Mouse (Mus musculus): Measurements from ENCODE around the gene Mmp20. TPM values are rescaled to one million over a fixed set of nuclear protein-coding genes. Genes with fewer than 3 reads are reported as not detected.
A peak's percentile ranks its signal among the peaks of the same experiment; 100 is the strongest.

Gene Mmp20
- polyA plus RNA-seq (2012; rRNA removed): not detected in 2 replicates
- not detected in 2 replicates for polyA plus RNA-seq (2014; fragmentation: Nextera tagmentation; extraction: Ambion mirVana)

DNA sequence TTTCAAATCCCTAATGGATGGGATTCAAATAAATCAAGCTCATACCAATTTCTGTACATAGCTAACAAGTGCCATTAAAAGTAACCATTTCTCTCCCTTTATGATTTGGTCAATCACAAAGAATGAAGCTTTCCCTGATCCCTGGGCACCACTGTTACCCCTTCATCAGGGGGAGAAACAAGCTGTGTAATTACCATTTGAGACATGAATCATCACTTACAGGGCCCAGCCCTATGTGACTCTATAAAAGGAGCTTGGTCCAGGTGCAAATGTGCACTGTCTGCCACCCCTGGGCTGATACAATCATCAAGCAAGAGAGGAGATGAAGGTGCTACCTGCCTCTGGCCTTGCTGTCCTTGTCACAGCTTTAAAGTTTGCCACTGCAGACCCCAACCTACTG is at the start of gene Mmp20:
Gene Mmp20, plus strand, starts transcription at position 301 of the 400 bp plus-strand sequence.
- H3K9me3 ChIP-seq (ENCODE audit: control insufficient read depth, low read length): no peaks in the 10 kb centered on the region
- H3K4me3 ChIP-seq (ENCODE audit: insufficient read depth in 1 of 2, low read depth in 2 of 2, low read length in 2 of 2): no peak within 1 kb of the TSS
- H3K36me3 ChIP-seq (replicated peaks; ENCODE audit: control insufficient read depth, insufficient read depth, low read depth): no peaks in the 10 kb centered on the region
- no peak for DNase-seq (ENCODE audit: low read depth in 3 of 3, low spot score in 3 of 3)
- TF ChIP-seq EP300 (IDR thresholded peaks at IDR 0.05; ENCODE audit: low read depth) (no peak), CTCF (IDR thresholded peaks at IDR 0.05; ENCODE audit: low read depth) (no peak)
- no peaks in the 10 kb centered on the region for H3K4me1 ChIP-seq (replicated peaks; ENCODE audit: control insufficient read depth in 2 of 2, insufficient read depth in 2 of 2, low read length in 1 of 2)
- ATAC-seq (ENCODE audit: insufficient read depth): no peak
- H3K4me2 ChIP-seq (ENCODE audit: low read depth): no peak within 1 kb of the TSS
- no peak within 1 kb of the TSS for H3K27ac ChIP-seq
- no peak within 1 kb of the TSS for H3K9ac ChIP-seq (replicated peaks)
- H3K27me3 ChIP-seq (ENCODE audit: control insufficient read depth, insufficient read depth, low read length): no peaks in the 10 kb centered on the region

- DNase-seq (ENCODE audit: low read depth in 3 of 3, low spot score in 3 of 3) (no peak), ATAC-seq (ENCODE audit: insufficient read depth) (no peak)
- no peaks in the 10 kb centered on the region for H3K36me3 ChIP-seq (replicated peaks; ENCODE audit: control insufficient read depth, insufficient read depth, low read depth)
- H3K9me3 ChIP-seq (ENCODE audit: control insufficient read depth, low read length): no peaks in the 10 kb centered on the region
- no peak overlapping the region for H3K4me3 ChIP-seq (ENCODE audit: insufficient read depth in 1 of 2, low read depth in 2 of 2, low read length in 2 of 2)
- no peak for TF ChIP-seq EP300 (IDR thresholded peaks at IDR 0.05; ENCODE audit: low read depth)
- no peak for TF ChIP-seq CTCF (IDR thresholded peaks at IDR 0.05; ENCODE audit: low read depth)
- no peaks in the 10 kb centered on the region for H3K27me3 ChIP-seq (ENCODE audit: control insufficient read depth, insufficient read depth, low read length)
- 53% methylated on average over 8 of the region's 8 CpGs for WGBS (ENCODE audit: insufficient replicate concordance)
- H3K27ac ChIP-seq: no peak overlapping the region
- no peak overlapping the region for H3K4me2 ChIP-seq (ENCODE audit: low read depth)
- H3K9ac ChIP-seq (replicated peaks): no peak overlapping the region
- 0 out of 4 replicates have a peak, but pooled peaks cover 0 to 3% of the 10 kb centered on the region in 2 experiments for H3K4me1 ChIP-seq (replicated peaks; ENCODE audit: control insufficient read depth in 2 of 2, insufficient read depth in 2 of 2, low read length in 1 of 2)
These were observed 38.0 kb upstream of the Mmp20 start for GRCm38 (mm10) chr9:7590063-7590462.

GRCm38 (mm10) chr9:7593272-7593812 is 34.7 kb upstream of the Mmp20 start:
- DNase-seq (ENCODE audit: low read depth in 3 of 3, low spot score in 3 of 3) (no peak), ATAC-seq (ENCODE audit: insufficient read depth) (no peak)
- no peak overlapping the region for H3K4me3 ChIP-seq (ENCODE audit: insufficient read depth in 1 of 2, low read depth in 2 of 2, low read length in 2 of 2)
- H3K9ac ChIP-seq (replicated peaks): no peak overlapping the region
- H3K4me2 ChIP-seq (ENCODE audit: low read depth): no peak overlapping the region
- TF ChIP-seq CTCF (IDR thresholded peaks at IDR 0.05; ENCODE audit: low read depth): no peak
- TF ChIP-seq EP300 (IDR thresholded peaks at IDR 0.05; ENCODE audit: low read depth): no peak
- no peaks in the 10 kb centered on the region for H3K27me3 ChIP-seq (ENCODE audit: control insufficient read depth, insufficient read depth, low read length)
- H3K27ac ChIP-seq: no peak overlapping the region
- no peaks in the 10 kb centered on the region for H3K36me3 ChIP-seq (replicated peaks; ENCODE audit: control insufficient read depth, insufficient read depth, low read depth)
- WGBS (ENCODE audit: insufficient replicate concordance): 69% methylated on average over 3 of the region's 3 CpGs
- no peaks in the 10 kb centered on the region for H3K9me3 ChIP-seq (ENCODE audit: control insufficient read depth, low read length)
- 0 out of 4 replicates have a peak, but pooled peaks cover 0 to 4% of the 10 kb centered on the region in 2 experiments for H3K4me1 ChIP-seq (replicated peaks; ENCODE audit: control insufficient read depth in 2 of 2, insufficient read depth in 2 of 2, low read length in 1 of 2)

GRCm38 (mm10) chr9:7594816-7595540 is 33.1 kb upstream of the Mmp20 start:
- peak; percentile 81 for ATAC-seq (ENCODE audit: insufficient read depth)
- 10% methylated on average over 6 of the region's 6 CpGs for WGBS (ENCODE audit: insufficient replicate concordance)
- no peak overlapping the region for H3K9ac ChIP-seq (replicated peaks)
- peak; percentile 87 for TF ChIP-seq CTCF (IDR thresholded peaks at IDR 0.05; ENCODE audit: low read depth)
- no peak for TF ChIP-seq EP300 (IDR thresholded peaks at IDR 0.05; ENCODE audit: low read depth)
- peaks cover 0 to 4% of the 10 kb centered on the region in 2 experiments; a peak in 1 of 4 replicates for H3K4me1 ChIP-seq (replicated peaks; ENCODE audit: control insufficient read depth in 2 of 2, insufficient read depth in 2 of 2, low read length in 1 of 2)
- no peaks in the 10 kb centered on the region for H3K9me3 ChIP-seq (ENCODE audit: control insufficient read depth, low read length)
- H3K27ac ChIP-seq: no peak overlapping the region
- no peaks in the 10 kb centered on the region for H3K27me3 ChIP-seq (ENCODE audit: control insufficient read depth, insufficient read depth, low read length)
- peak overlapping the region; percentile 28 to 62; a peak in 3 of 4 replicates for H3K4me3 ChIP-seq (ENCODE audit: insufficient read depth in 1 of 2, low read depth in 2 of 2, low read length in 2 of 2)
- H3K36me3 ChIP-seq (replicated peaks; ENCODE audit: control insufficient read depth, insufficient read depth, low read depth): no peaks in the 10 kb centered on the region
- DNase-seq (ENCODE audit: low read depth in 3 of 3, low spot score in 3 of 3): peak in 2 of 3 experiments; percentile 29 to 33
- peak overlapping the region; percentile 32 for H3K4me2 ChIP-seq (ENCODE audit: low read depth)

DNA sequence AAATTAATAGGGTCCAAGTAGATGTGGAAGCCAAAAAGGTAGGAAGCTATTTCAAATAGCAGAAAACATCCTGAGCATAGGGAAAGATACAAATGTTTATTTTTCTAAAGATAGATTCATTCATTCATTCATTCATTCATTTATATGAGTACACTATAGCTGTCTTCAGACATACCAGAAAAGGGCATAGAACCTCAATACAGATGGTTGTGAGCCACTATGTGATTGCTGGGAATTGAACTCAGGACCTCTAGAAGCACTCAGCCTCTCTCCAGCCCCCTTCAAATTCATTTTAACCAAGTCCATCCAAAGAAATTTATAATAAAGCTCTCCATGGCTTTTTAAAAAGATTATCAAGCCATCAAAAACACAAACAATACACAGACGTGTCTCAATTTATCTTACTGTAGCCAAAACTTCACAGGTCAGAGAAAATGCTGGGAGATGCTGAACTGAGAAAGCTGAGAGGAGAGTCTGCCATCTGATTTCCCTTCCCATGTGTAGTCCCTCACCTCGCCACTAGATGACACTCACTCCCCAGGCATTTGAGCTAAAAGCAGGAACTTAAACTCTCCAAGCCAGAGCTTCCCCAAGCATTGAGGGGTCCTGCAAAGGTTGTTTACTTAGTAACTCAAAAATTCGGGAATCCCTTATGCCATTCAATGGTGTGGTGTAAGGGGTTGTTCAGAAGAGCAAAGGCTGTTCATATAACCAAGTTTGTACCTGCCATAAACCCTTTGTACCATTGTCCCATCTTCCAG is 24.9 kb upstream of the Mmp20 start:
- no peak overlapping the region for H3K4me3 ChIP-seq (ENCODE audit: insufficient read depth in 1 of 2, low read depth in 2 of 2, low read length in 2 of 2)
- peak in 2 of 3 experiments; percentile 17 to 20 for DNase-seq (ENCODE audit: low read depth in 3 of 3, low spot score in 3 of 3)
- H3K36me3 ChIP-seq (replicated peaks; ENCODE audit: control insufficient read depth, insufficient read depth, low read depth): no peaks in the 10 kb centered on the region
- no peaks in the 10 kb centered on the region for H3K9me3 ChIP-seq (ENCODE audit: control insufficient read depth, low read length)
- H3K27me3 ChIP-seq (ENCODE audit: control insufficient read depth, insufficient read depth, low read length): no peaks in the 10 kb centered on the region
- WGBS (ENCODE audit: insufficient replicate concordance): 0% methylated on average over 3 of the region's 3 CpGs
- H3K4me2 ChIP-seq (ENCODE audit: low read depth): no peak overlapping the region
- H3K9ac ChIP-seq (replicated peaks): no peak overlapping the region
- H3K27ac ChIP-seq: no peak overlapping the region
- ATAC-seq (ENCODE audit: insufficient read depth): no peak
- TF ChIP-seq CTCF (IDR thresholded peaks at IDR 0.05; ENCODE audit: low read depth) (peak; percentile 85), EP300 (IDR thresholded peaks at IDR 0.05; ENCODE audit: low read depth) (no peak)
- H3K4me1 ChIP-seq (replicated peaks; ENCODE audit: control insufficient read depth in 2 of 2, insufficient read depth in 2 of 2, low read length in 1 of 2): no peaks in the 10 kb centered on the region; a peak in 1 of 4 replicates

All from liver, embryonic 14.5 days (tissue).